Mouse (Mus musculus): ENCODE measurements around the gene Hmga1b.

GRCm38 (mm10) chr11:120749430-120749829 is 13.2 kb upstream of the Hmga1b start:
- TF ChIP-seq CTCF (IDR thresholded peaks at IDR 0.05; ENCODE audit: control insufficient read depth, insufficient read depth, insufficient replicate concordance, low read depth, low read length) (peak; percentile 53; the same call in 1 of the 2 replicates), POLR2A (IDR thresholded peaks at IDR 0.05; ENCODE audit: control insufficient read depth, low read depth, low read length) (no peak)

Measured in testis, adult 2 months (tissue).